Mouse (Mus musculus): ENCODE data around the gene Sugp2. TPM values are rescaled to one million over a fixed set of nuclear protein-coding genes. Genes with fewer than 3 reads are reported as not detected.

Gene Sugp2
- total and polyA plus RNA-seq, 2 experiments: 5.3 to 12.4 TPM

GRCm38 (mm10) chr8:70210538-70210937 lies 23.5 kb upstream of the Sugp2 start:
- peak overlapping the region; percentile 67 for H3K9ac ChIP-seq (ENCODE audit: low read depth, low read length)
- no peaks in the 10 kb centered on the region for H3K36me3 ChIP-seq (ENCODE audit: control insufficient read depth, insufficient read depth, low read length)
- WGBS: 16% methylated on average over 8 of the region's 8 CpGs
- no peak for DNase-seq (ENCODE audit: extremely low read depth, low read depth, low spot score)
- H3K4me3 ChIP-seq (ENCODE audit: insufficient read depth, low read depth, low read length): peak overlapping the region; percentile 56
- H3K4me1 ChIP-seq (ENCODE audit: control insufficient read depth, insufficient read depth, low read length): peaks cover 18% of the 10 kb centered on the region
- TF ChIP-seq POLR2A (IDR thresholded peaks at IDR 0.05; ENCODE audit: extremely low read depth, insufficient read depth, low read length): no peak
- TF ChIP-seq CTCF (IDR thresholded peaks at IDR 0.05; ENCODE audit: low read depth, low read length): no peak
- peak overlapping the region; percentile 75 for H3K27ac ChIP-seq (replicated peaks; ENCODE audit: insufficient read depth, low read depth, low read length)
- no peaks in the 10 kb centered on the region for H3K27me3 ChIP-seq (ENCODE audit: control insufficient read depth, insufficient read depth, low read length)
- H3K79me2 ChIP-seq (ENCODE audit: control insufficient read depth, insufficient read depth, low read length): peaks cover 43% of the 10 kb centered on the region; the same call in 1 of the 2 replicates

- TF ChIP-seq CTCF (IDR thresholded peaks at IDR 0.05; ENCODE audit: low read depth, low read length): no peak
- TF ChIP-seq POLR2A (IDR thresholded peaks at IDR 0.05; ENCODE audit: extremely low read depth, insufficient read depth, low read length): no peak
- H3K9ac ChIP-seq (ENCODE audit: low read depth, low read length): peak overlapping the region; percentile 92
Measured at GRCm38 (mm10) chr8:70211275-70211674, 22.8 kb upstream of the Sugp2 start.

GRCm38 (mm10) chr8:70211726-70212111 lies 22.3 kb upstream of the Sugp2 start:
- peak overlapping the region; percentile 92 for H3K9ac ChIP-seq (ENCODE audit: low read depth, low read length)
- peaks cover 35% of the 10 kb centered on the region; the same call in 1 of the 2 replicates for H3K79me2 ChIP-seq (ENCODE audit: control insufficient read depth, insufficient read depth, low read length)
- peak overlapping the region; percentile 82 for H3K27ac ChIP-seq (replicated peaks; ENCODE audit: insufficient read depth, low read depth, low read length)
- peak overlapping the region; percentile 67 for H3K4me3 ChIP-seq (ENCODE audit: insufficient read depth, low read depth, low read length)
- no peaks in the 10 kb centered on the region for H3K27me3 ChIP-seq (ENCODE audit: control insufficient read depth, insufficient read depth, low read length)
- DNase-seq (ENCODE audit: extremely low read depth, low read depth, low spot score): no peak
- no peaks in the 10 kb centered on the region for H3K36me3 ChIP-seq (ENCODE audit: control insufficient read depth, insufficient read depth, low read length)
- TF ChIP-seq CTCF (IDR thresholded peaks at IDR 0.05; ENCODE audit: low read depth, low read length): no peak
- TF ChIP-seq POLR2A (IDR thresholded peaks at IDR 0.05; ENCODE audit: extremely low read depth, insufficient read depth, low read length): no peak
- H3K4me1 ChIP-seq (ENCODE audit: control insufficient read depth, insufficient read depth, low read length): peaks cover 19% of the 10 kb centered on the region
- WGBS: under 1% methylated on average over 30 of the region's 31 CpGs

More at GRCm38 (mm10) chr8:70211275-70211674, 22.8 kb upstream of the Sugp2 start:
- WGBS: 15% methylated on average over 1 of the region's 1 CpGs
- peak overlapping the region; percentile 67 for H3K4me3 ChIP-seq (ENCODE audit: insufficient read depth, low read depth, low read length)
- H3K36me3 ChIP-seq (ENCODE audit: control insufficient read depth, insufficient read depth, low read length): no peaks in the 10 kb centered on the region
- peaks cover 18% of the 10 kb centered on the region for H3K4me1 ChIP-seq (ENCODE audit: control insufficient read depth, insufficient read depth, low read length)
- H3K27me3 ChIP-seq (ENCODE audit: control insufficient read depth, insufficient read depth, low read length): no peaks in the 10 kb centered on the region
- peak; percentile 90 for DNase-seq (ENCODE audit: extremely low read depth, low read depth, low spot score)
- peak overlapping the region; percentile 82 for H3K27ac ChIP-seq (replicated peaks; ENCODE audit: insufficient read depth, low read depth, low read length)
- peaks cover 39% of the 10 kb centered on the region; the same call in 1 of the 2 replicates for H3K79me2 ChIP-seq (ENCODE audit: control insufficient read depth, insufficient read depth, low read length)

- whole genome bisulfite sequencing: under 1% methylated on average over 64 of the region's 66 CpGs
- Histone ChIP-seq H3K36me3 (ENCODE audit: control insufficient read depth, insufficient read depth, low read length) (no peaks in the 10 kb centered on the region), H3K27ac (replicated peaks; ENCODE audit: insufficient read depth, low read depth, low read length) (peak within 1 kb of the TSS; percentile 90), H3K4me1 (ENCODE audit: control insufficient read depth, insufficient read depth, low read length) (peaks cover 18% of the 10 kb centered on the region), H3K27me3 (ENCODE audit: control insufficient read depth, insufficient read depth, low read length) (no peaks in the 10 kb centered on the region), H3K9ac (ENCODE audit: low read depth, low read length) (peak within 1 kb of the TSS; percentile 92), H3K79me2 (ENCODE audit: control insufficient read depth, insufficient read depth, low read length) (peaks cover 28% of the 10 kb centered on the region; the same call in 1 of the 2 replicates), H3K4me3 (ENCODE audit: insufficient read depth, low read depth, low read length) (peak within 1 kb of the TSS; percentile 67)
- TF ChIP-seq CTCF (IDR thresholded peaks at IDR 0.05; ENCODE audit: low read depth, low read length): no peak
- peak; percentile 96 for TF ChIP-seq POLR2A (IDR thresholded peaks at IDR 0.05; ENCODE audit: extremely low read depth, insufficient read depth, low read length)
- DNase-seq (ENCODE audit: extremely low read depth, low read depth, low spot score): peak; percentile 99
Measured at GRCm38 (mm10) chr8:70212112-70213055, 21.6 kb upstream of the Sugp2 start, which contains the start of gene Slc25a42. Gene Slc25a42, minus strand, starts transcription at chr8:70212305.

DNA sequence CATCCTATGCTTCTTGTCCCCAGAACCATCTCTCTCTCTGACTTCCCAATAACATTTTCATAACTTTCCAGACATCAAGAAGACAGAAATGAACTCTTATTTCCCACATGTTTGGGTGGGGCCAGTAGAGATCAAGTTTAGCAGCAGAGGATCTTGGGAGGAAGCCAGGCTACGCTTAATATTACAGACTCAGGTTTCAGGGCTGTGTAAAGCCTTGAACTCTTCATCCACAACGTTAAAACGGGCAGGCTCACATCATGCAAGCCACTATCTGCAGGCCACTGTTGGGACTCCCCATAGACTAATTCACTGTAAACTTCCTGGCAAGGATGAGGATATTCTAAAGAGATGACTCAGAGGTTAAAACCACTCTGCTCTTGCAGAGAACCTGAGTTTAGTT lies 19.6 kb upstream of the Sugp2 start:
- Histone ChIP-seq H3K79me2 (ENCODE audit: control insufficient read depth, insufficient read depth, low read length) (peaks cover 17% of the 10 kb centered on the region; the same call in 1 of the 2 replicates), H3K4me3 (ENCODE audit: insufficient read depth, low read depth, low read length) (no peak overlapping the region), H3K36me3 (ENCODE audit: control insufficient read depth, insufficient read depth, low read length) (no peaks in the 10 kb centered on the region), H3K4me1 (ENCODE audit: control insufficient read depth, insufficient read depth, low read length) (peaks cover 22% of the 10 kb centered on the region), H3K27ac (replicated peaks; ENCODE audit: insufficient read depth, low read depth, low read length) (no peak overlapping the region), H3K27me3 (ENCODE audit: control insufficient read depth, insufficient read depth, low read length) (no peaks in the 10 kb centered on the region), H3K9ac (ENCODE audit: low read depth, low read length) (no peak overlapping the region)
- TF ChIP-seq CTCF (IDR thresholded peaks at IDR 0.05; ENCODE audit: low read depth, low read length) (no peak), POLR2A (IDR thresholded peaks at IDR 0.05; ENCODE audit: extremely low read depth, insufficient read depth, low read length) (no peak)
- DNase-seq (ENCODE audit: extremely low read depth, low read depth, low spot score): no peak
- 76% methylated on average over 3 of the region's 3 CpGs for WGBS
